Mouse (Mus musculus) limb, embryonic 14.5 days (tissue): ENCODE data around the gene Pfdn4. TPM values are rescaled to one million over a fixed set of nuclear protein-coding genes. Genes with fewer than 3 reads are reported as not detected.

Experiments used
- ATAC-seq: fragments of 200-750 bp; cut with Nextera tagmentation; 2 replicates; pipeline ENCODE4 v1.8.0; 2017; ENCODE audit warnings: low read depth, moderate number of reproducible peaks, moderate TSS enrichment; ENCODE audit not compliant: low FRiP score
- DNase-seq: peaks from one replicate; pipeline ENCODE4 v3.0.0-alpha.2; 2015; ENCODE audit warnings: low spot score
- H3K27ac ChIP-seq: fragments of 300-500 bp; sonication (generic); replicated peaks from 2 replicates; pipeline ENCODE4 v1.5.1; 2014; ENCODE audit warnings: low read depth, mild to moderate bottlenecking, low read length, moderate library complexity, mixed read lengths
- H3K27me3 ChIP-seq: fragments of 300-500 bp; sonication (generic); 2 replicates; pipeline ENCODE4 v1.6.1; 2014; ENCODE audit warnings: low read length, mixed read lengths; ENCODE audit not compliant: control insufficient read depth, insufficient read depth
- H3K36me3 ChIP-seq: fragments of 300-500 bp; sonication (generic); 2 replicates; pipeline ENCODE4 v1.6.1; 2014; ENCODE audit warnings: mild to moderate bottlenecking, low read length, moderate library complexity, mixed read lengths; ENCODE audit not compliant: control insufficient read depth, insufficient read depth
- H3K4me1 ChIP-seq: fragments of 300-500 bp; sonication (generic); 2 replicates; pipeline ENCODE4 v1.6.1; 2014; ENCODE audit warnings: antibody characterized with exemption, low read length, mixed read lengths; ENCODE audit not compliant: control insufficient read depth, insufficient read depth
- H3K4me2 ChIP-seq: fragments of 300-500 bp; sonication (generic); replicated peaks from 2 replicates; pipeline ENCODE4 v1.6.1; 2014; ENCODE audit warnings: low read depth, mild to moderate bottlenecking, low read length, moderate library complexity; ENCODE audit not compliant: severe bottlenecking
- H3K4me3 ChIP-seq: fragments of 300-500 bp; sonication (generic); replicated peaks from 2 replicates; pipeline ENCODE4 v1.5.1; 2014; ENCODE audit warnings: low read length
- H3K9ac ChIP-seq: fragments of 300-500 bp; sonication (generic); 2 replicates; pipeline ENCODE4 v1.6.1; 2014; ENCODE audit warnings: mild to moderate bottlenecking, low read depth, low read length, moderate library complexity; ENCODE audit not compliant: severe bottlenecking
- H3K9me3 ChIP-seq: fragments of 300-500 bp; sonication (generic); 2 replicates; pipeline ENCODE4 v1.6.1; 2016; ENCODE audit warnings: low read length; ENCODE audit not compliant: control insufficient read depth
- POLR2A ChIP-seq: fragments of 200-500 bp; IDR thresholded peaks from 2 replicates; pipeline ENCODE4 v1.8.0; 2012; ENCODE audit warnings: inconsistent platforms, mild to moderate bottlenecking, moderate library complexity, borderline replicate concordance; ENCODE audit not compliant: insufficient read depth, insufficient read length; ENCODE audit errors: extremely low read depth
- WGBS: fragments of 180-500 bp; shearing (Covaris S2); extraction: QIAGEN DNeasy Blood & Tissue Kit; methylation state at CpG from one replicate; pipeline ENCODE4 v1.1.7; 2014; 5-methylcytosine and 5-hydroxymethylcytosine counted together
- polyA plus RNA-seq, 2 experiments: library from polyadenylated mRNA; depleted of rRNA in 1 of 2; stranded (reverse) in 1 of 2; unstranded in 1 of 2; fragments of >200 nt; fragmentation: Nextera tagmentation in 1 of 2; extraction: Ambion mirVana in 1 of 2; gene quantifications; 2 replicates each; pipeline versions ENCODE4 v1.2.1 to v1.2.3; 2012 to 2014

Pfdn4 gene
- polyA plus RNA-seq, 2 experiments: 45.0 to 82.6 TPM

- no peaks in the 10 kb centered on the region for H3K9me3 ChIP-seq
- TF ChIP-seq POLR2A: no peak
- no peak overlapping the region for H3K27ac ChIP-seq
- WGBS: 13% methylated on average over 8 of the region's 8 CpGs
- H3K36me3 ChIP-seq: no peaks in the 10 kb centered on the region
- ATAC-seq (no peak), DNase-seq (no peak)
- no peak overlapping the region for H3K4me2 ChIP-seq
- peaks cover 5% of the 10 kb centered on the region; the same call in 1 of the 2 replicates for H3K4me1 ChIP-seq
- H3K27me3 ChIP-seq: peaks cover 58% of the 10 kb centered on the region
- no peak overlapping the region for H3K9ac ChIP-seq
- no peak overlapping the region for H3K4me3 ChIP-seq
Observed at GRCm38 (mm10) chr2:170498011-170498410, 1.8 kb downstream of the Pfdn4 start.

GRCm38 (mm10) chr2:170503343-170503742 is 7.1 kb downstream of the Pfdn4 start:
- ATAC-seq (no peak), DNase-seq (no peak)

DNA sequence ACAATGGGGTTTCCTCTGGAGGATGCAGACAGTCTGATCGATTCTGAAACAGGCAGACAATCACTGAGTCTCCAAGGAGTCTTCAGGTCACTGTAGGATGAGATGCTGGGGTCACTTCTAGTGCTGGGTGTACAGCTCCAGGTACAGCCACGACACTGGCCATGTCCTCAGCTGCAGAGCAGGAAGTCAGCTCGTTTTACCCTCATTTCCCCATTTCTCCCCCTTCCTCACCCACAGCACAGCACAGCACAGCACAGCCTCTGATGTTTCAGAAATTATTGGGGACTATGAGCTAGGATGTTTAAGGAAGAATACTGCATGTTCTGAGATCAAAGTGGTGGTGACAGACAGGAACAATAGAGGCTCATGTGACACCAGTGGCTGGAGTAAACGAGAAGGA is 7.8 kb downstream of the Pfdn4 start:
- DNase-seq (no peak), ATAC-seq (no peak)
- H3K9ac ChIP-seq: no peak overlapping the region
- H3K36me3 ChIP-seq: no peaks in the 10 kb centered on the region
- H3K4me3 ChIP-seq: no peak overlapping the region
- H3K4me1 ChIP-seq: no peaks in the 10 kb centered on the region
- no peak overlapping the region for H3K27ac ChIP-seq
- H3K9me3 ChIP-seq: no peaks in the 10 kb centered on the region
- H3K27me3 ChIP-seq: peaks cover 2% of the 10 kb centered on the region
- TF ChIP-seq POLR2A: no peak
- no peak overlapping the region for H3K4me2 ChIP-seq
- WGBS: 31% methylated on average over 4 of the region's 4 CpGs

More at GRCm38 (mm10) chr2:170503343-170503742, 7.1 kb downstream of the Pfdn4 start:
- Histone ChIP-seq H3K27me3 (peaks cover 9% of the 10 kb centered on the region), H3K36me3 (no peaks in the 10 kb centered on the region), H3K27ac (no peak overlapping the region), H3K9me3 (no peaks in the 10 kb centered on the region), H3K4me3 (no peak overlapping the region), H3K4me2 (no peak overlapping the region), H3K9ac (no peak overlapping the region), H3K4me1 (no peaks in the 10 kb centered on the region)
- 54% methylated on average over 8 of the region's 8 CpGs for WGBS
- TF ChIP-seq POLR2A: no peak

- no peak overlapping the region for H3K9ac ChIP-seq
- H3K27me3 ChIP-seq: no peaks in the 10 kb centered on the region
- no peak overlapping the region for H3K4me2 ChIP-seq
- ATAC-seq: peak; percentile 55; the same call in 1 of the 2 replicates
- DNase-seq: peak; percentile 87
- H3K27ac ChIP-seq: no peak overlapping the region
- H3K4me3 ChIP-seq: no peak overlapping the region
- no peak for TF ChIP-seq POLR2A
- no peaks in the 10 kb centered on the region for H3K36me3 ChIP-seq
- peaks cover 9% of the 10 kb centered on the region for H3K4me1 ChIP-seq
- H3K9me3 ChIP-seq: no peaks in the 10 kb centered on the region
- 4% methylated on average over 10 of the region's 10 CpGs for WGBS
Observed at GRCm38 (mm10) chr2:170507734-170508133, 11.5 kb downstream of the Pfdn4 start.

- Histone ChIP-seq H3K4me2 (peak overlapping the region; percentile 48), H3K36me3 (no peaks in the 10 kb centered on the region), H3K9me3 (no peaks in the 10 kb centered on the region), H3K4me1 (peaks cover 9% of the 10 kb centered on the region), H3K4me3 (peak overlapping the region; percentile 25), H3K9ac (peak overlapping the region; percentile 32; the same call in 1 of the 2 replicates), H3K27me3 (no peaks in the 10 kb centered on the region), H3K27ac (no peak overlapping the region)
- whole genome bisulfite sequencing: 2% methylated on average over 11 of the region's 12 CpGs
- ATAC-seq: no peak
- no peak for TF ChIP-seq POLR2A
- DNase-seq: peak; percentile 95
Observed at GRCm38 (mm10) chr2:170508821-170509220, 12.6 kb downstream of the Pfdn4 start.
